Mouse (Mus musculus) liver, embryonic 13.5 days (tissue): Measurements from ENCODE around the gene Adgrb3. TPM values are rescaled to one million over a fixed set of nuclear protein-coding genes. Genes with fewer than 3 reads are reported as not detected.

Experiments used
- ATAC-seq: fragments of 200-750 bp; cut with Nextera tagmentation; 2 replicates; pipeline ENCODE4 v1.8.0; 2017; ENCODE audit warnings: low read depth, mild to moderate bottlenecking, moderate number of reproducible peaks, moderate library complexity
- DNase-seq: peaks from one replicate; pipeline ENCODE4 v3.0.0; 2022
- H3K27ac ChIP-seq: fragments of 300-500 bp; sonication (generic); 2 replicates; pipeline ENCODE4 v1.5.1; 2015; ENCODE audit warnings: moderate library complexity, mild to moderate bottlenecking, inconsistent platforms
- H3K27me3 ChIP-seq: fragments of 300-500 bp; sonication (generic); 2 replicates; pipeline ENCODE4 v1.6.1; 2015; ENCODE audit warnings: mild to moderate bottlenecking, inconsistent platforms
- H3K36me3 ChIP-seq: fragments of 300-500 bp; sonication (generic); 2 replicates; pipeline ENCODE4 v1.6.1; 2015; ENCODE audit warnings: mild to moderate bottlenecking, inconsistent platforms
- H3K4me1 ChIP-seq: fragments of 300-500 bp; sonication (generic); replicated peaks from 2 replicates; pipeline ENCODE4 v1.6.1; 2015; ENCODE audit warnings: inconsistent platforms
- H3K4me2 ChIP-seq: fragments of 300-500 bp; sonication (generic); 2 replicates; pipeline ENCODE4 v1.6.1; 2015; ENCODE audit warnings: inconsistent platforms, mild to moderate bottlenecking, moderate library complexity
- H3K4me3 ChIP-seq: fragments of 300-500 bp; sonication (generic); replicated peaks from 2 replicates; pipeline ENCODE4 v1.5.1; 2015; ENCODE audit warnings: mild to moderate bottlenecking, inconsistent platforms
- H3K9ac ChIP-seq: fragments of 300-500 bp; sonication (generic); 2 replicates; pipeline ENCODE4 v1.6.1; 2015; ENCODE audit warnings: mild to moderate bottlenecking, inconsistent platforms
- H3K9me3 ChIP-seq: fragments of 300-500 bp; sonication (generic); replicated peaks from 2 replicates; pipeline ENCODE4 v1.6.1; 2016; ENCODE audit warnings: inconsistent platforms
- WGBS: fragments of 180-500 bp; shearing (Covaris S2); methylation state at CpG from one replicate; pipeline ENCODE4 v1.1.7; 2015; ENCODE audit not compliant: insufficient replicate concordance; 5-methylcytosine and 5-hydroxymethylcytosine counted together
- polyA plus RNA-seq: library from polyadenylated mRNA; unstranded; fragments of >200 nt; fragmentation: Nextera tagmentation; extraction: Ambion mirVana; gene quantifications from 2 replicates; pipeline ENCODE4 v1.2.1, GENCODE M21; 2015

Gene Adgrb3
- 0.03 and 0.05 TPM in 2 replicates for polyA plus RNA-seq

- Histone ChIP-seq H3K4me2 (peak within 1 kb of the TSS; percentile 53), H3K27me3 (peaks cover 40% of the 10 kb centered on the region), H3K9ac (no peak within 1 kb of the TSS), H3K4me1 (no peaks in the 10 kb centered on the region), H3K4me3 (peak within 1 kb of the TSS; percentile 44), H3K36me3 (no peaks in the 10 kb centered on the region), H3K27ac (no peak within 1 kb of the TSS), H3K9me3 (no peaks in the 10 kb centered on the region)
- WGBS, result 8% methylated on average over 32 of the region's 32 CpGs
- no peak for DNase-seq
- no peak for ATAC-seq
Observed at GRCm38 (mm10) chr1:25828971-25829920, at the start of gene Adgrb3. Gene Adgrb3, minus strand, starts transcription at chr1:25829707.

DNA sequence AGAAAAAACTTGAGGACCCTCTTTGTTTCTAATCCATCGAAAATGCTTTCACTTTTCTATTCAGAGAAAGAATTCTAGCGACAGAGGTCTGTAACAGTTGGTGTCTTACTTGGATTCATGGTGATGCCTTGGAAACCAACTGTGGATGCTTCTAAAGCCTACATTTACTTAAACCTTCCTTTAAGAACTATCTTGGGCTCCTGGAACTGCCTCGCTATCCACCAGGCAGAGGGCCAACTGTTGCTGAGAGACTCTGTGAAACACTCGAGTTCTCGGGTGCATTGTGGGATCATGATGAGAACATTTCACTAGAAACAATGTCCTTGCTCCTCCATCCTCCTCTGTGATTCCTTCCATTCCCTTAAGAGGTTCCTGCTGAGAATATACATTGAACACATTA, 48.0 kb upstream of the Adgrb3 start:
- Histone ChIP-seq H3K36me3 (no peaks in the 10 kb centered on the region), H3K27me3 (no peaks in the 10 kb centered on the region), H3K4me2 (no peak overlapping the region), H3K9me3 (no peaks in the 10 kb centered on the region), H3K4me3 (no peak overlapping the region), H3K27ac (no peak overlapping the region), H3K9ac (no peak overlapping the region), H3K4me1 (no peaks in the 10 kb centered on the region)
- WGBS, result 68% methylated on average over 5 of the region's 5 CpGs
- ATAC-seq, result no peak
- no peak for DNase-seq

- ATAC-seq (no peak), DNase-seq (no peak)
- 69% methylated on average over 2 of the region's 2 CpGs for WGBS
- H3K4me3 ChIP-seq, result no peak overlapping the region
- H3K27me3 ChIP-seq, result no peaks in the 10 kb centered on the region
- no peak overlapping the region for H3K9ac ChIP-seq
- H3K27ac ChIP-seq, result no peak overlapping the region
- no peaks in the 10 kb centered on the region for H3K4me1 ChIP-seq
- H3K36me3 ChIP-seq, result no peaks in the 10 kb centered on the region
- H3K4me2 ChIP-seq, result no peak overlapping the region
- no peaks in the 10 kb centered on the region for H3K9me3 ChIP-seq
Observed at GRCm38 (mm10) chr1:25857473-25857872, 28.0 kb upstream of the Adgrb3 start.

DNA sequence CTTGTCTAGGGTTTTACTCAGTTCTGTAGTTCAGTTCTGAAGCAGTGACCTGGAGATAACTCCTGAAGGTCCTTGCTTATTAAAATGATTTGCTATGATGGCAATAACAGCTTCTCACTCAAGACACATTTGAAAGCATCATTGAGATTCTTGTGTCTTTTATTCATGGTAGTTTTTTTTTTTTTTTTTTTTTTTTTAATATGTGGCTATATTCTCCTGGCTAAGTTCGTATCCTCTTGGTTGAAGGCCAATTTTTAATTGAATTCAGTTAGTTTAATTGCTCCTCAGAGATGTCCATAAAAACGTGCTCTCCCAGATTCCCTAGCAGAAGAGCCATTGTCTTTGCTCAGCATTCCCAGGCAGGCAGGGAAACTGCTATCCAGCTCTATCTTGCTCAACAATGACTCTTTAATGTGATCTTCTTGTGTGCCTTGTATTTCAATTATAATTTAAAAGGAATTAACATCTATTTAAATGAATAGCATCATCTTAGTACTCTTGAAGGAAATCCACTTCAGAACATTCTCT, 25.0 kb upstream of the Adgrb3 start:
- H3K27ac ChIP-seq, result no peak overlapping the region
- 26% methylated on average over 2 of the region's 2 CpGs for WGBS
- H3K4me3 ChIP-seq, result no peak overlapping the region
- H3K4me2 ChIP-seq, result no peak overlapping the region
- no peak overlapping the region for H3K9ac ChIP-seq
- ATAC-seq, result no peak
- no peaks in the 10 kb centered on the region for H3K36me3 ChIP-seq
- H3K27me3 ChIP-seq, result no peaks in the 10 kb centered on the region
- no peaks in the 10 kb centered on the region for H3K4me1 ChIP-seq
- H3K9me3 ChIP-seq, result no peaks in the 10 kb centered on the region
- DNase-seq, result no peak

- 55% methylated on average over 6 of the region's 6 CpGs for WGBS
- no peak overlapping the region for H3K4me2 ChIP-seq
- H3K36me3 ChIP-seq, result no peaks in the 10 kb centered on the region
- DNase-seq, result no peak
- no peak for ATAC-seq
- H3K27me3 ChIP-seq, result peaks cover 40% of the 10 kb centered on the region
- H3K4me1 ChIP-seq, result no peaks in the 10 kb centered on the region
- no peak overlapping the region for H3K4me3 ChIP-seq
- no peak overlapping the region for H3K9ac ChIP-seq
- H3K27ac ChIP-seq, result no peak overlapping the region
- no peaks in the 10 kb centered on the region for H3K9me3 ChIP-seq
Observed at GRCm38 (mm10) chr1:25832260-25832659, 2.8 kb upstream of the Adgrb3 start.

GRCm38 (mm10) chr1:25831521-25831900, 2.0 kb upstream of the Adgrb3 start:
- peaks cover 40% of the 10 kb centered on the region for H3K27me3 ChIP-seq
- no peaks in the 10 kb centered on the region for H3K36me3 ChIP-seq
- H3K4me3 ChIP-seq, result no peak overlapping the region
- 39% methylated on average over 2 of the region's 2 CpGs for WGBS
- no peak overlapping the region for H3K4me2 ChIP-seq
- H3K9me3 ChIP-seq, result no peaks in the 10 kb centered on the region
- H3K27ac ChIP-seq, result no peak overlapping the region
- ATAC-seq (no peak), DNase-seq (no peak)
- no peak overlapping the region for H3K9ac ChIP-seq
- H3K4me1 ChIP-seq, result no peaks in the 10 kb centered on the region

DNA sequence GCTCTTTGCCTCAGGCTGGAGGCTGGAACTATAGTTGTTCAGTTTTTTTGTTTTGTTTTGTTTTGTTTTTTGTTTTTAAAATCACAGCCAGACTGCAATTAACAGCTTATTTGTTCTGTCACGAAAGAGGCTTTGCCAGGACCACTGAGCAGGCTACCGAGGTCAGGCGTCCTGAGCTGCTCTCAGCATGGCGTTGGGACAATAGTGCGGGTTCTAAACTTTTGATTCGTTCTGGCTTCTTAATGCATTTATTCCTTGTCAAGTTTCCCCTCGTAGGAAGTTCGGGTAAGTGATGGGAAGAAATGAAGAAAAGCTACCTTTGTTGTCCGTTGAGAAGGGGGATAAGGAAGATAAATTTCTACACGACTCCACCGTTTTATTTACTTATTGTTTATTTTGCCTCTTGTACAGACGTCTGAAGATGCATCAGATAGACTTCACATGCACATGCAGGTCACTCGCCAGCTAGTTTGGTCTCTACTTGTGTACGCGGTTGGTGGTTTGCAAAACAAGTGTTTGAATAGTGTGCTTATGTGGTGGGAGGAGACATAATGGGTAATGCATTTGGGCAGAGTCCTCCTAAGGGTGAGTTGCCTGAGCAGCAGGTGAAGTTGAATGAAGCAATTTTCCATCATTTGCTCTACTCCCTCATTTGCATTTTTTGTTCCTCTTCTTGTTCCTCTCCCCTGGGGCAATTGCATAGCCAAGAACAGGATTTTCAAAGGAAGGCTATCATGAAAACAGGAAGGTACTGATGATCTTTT, 1.4 kb upstream of the Adgrb3 start:
- ATAC-seq, result no peak
- H3K9ac ChIP-seq, result no peak overlapping the region
- no peak overlapping the region for H3K27ac ChIP-seq
- H3K27me3 ChIP-seq, result peaks cover 40% of the 10 kb centered on the region
- H3K4me3 ChIP-seq, result no peak overlapping the region; the same call in 1 of the 2 replicates
- no peaks in the 10 kb centered on the region for H3K4me1 ChIP-seq
- DNase-seq, result no peak
- no peaks in the 10 kb centered on the region for H3K36me3 ChIP-seq
- 10% methylated on average over 15 of the region's 15 CpGs for WGBS
- H3K4me2 ChIP-seq, result no peak overlapping the region
- H3K9me3 ChIP-seq, result no peaks in the 10 kb centered on the region

DNA sequence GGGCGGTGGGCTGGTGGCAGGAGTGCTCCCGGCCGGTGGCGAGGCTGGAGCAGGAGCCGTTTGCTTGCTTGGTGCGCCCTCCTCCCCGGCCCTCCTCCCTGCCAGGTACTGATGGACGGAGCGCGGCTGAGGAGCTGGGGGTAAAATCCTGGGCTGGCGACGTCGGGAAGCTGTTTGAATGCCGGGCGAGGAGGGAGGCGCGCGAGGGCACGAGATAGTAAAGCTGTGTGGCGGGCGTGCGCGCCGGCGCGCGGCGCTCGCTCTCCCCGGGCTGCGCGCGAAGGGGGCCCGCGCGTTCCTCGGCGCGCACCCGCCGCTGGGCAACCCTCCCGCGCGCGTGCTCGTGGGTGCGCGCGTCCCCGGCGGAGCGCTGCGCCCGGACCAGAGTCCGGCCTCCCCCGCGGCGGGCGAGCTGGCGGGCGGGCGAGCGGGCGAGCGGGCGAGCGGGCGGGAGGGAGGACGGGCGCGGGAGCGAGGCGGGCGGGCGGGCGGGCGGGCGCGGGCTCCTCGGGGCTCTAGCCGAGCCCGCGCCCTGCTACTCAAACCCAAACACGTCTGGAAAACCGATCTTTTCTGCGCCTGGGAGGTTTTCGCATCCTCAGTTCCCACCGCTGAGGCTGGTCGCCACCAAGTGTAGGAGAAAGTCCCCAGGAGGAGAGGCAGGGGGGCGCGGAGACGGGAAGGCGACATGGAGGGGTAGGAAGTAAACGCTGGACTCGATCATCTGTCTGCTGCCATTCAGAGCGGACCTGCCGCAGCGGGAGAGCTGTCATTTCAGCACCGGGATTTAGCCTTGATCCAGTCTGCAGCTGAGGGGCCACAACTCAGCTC, 629 bp upstream of the Adgrb3 start:
- Histone ChIP-seq H3K27ac (no peak overlapping the region), H3K9me3 (no peaks in the 10 kb centered on the region), H3K36me3 (no peaks in the 10 kb centered on the region), H3K9ac (no peak overlapping the region), H3K27me3 (peaks cover 40% of the 10 kb centered on the region), H3K4me3 (peak overlapping the region; percentile 44), H3K4me2 (peak overlapping the region; percentile 53), H3K4me1 (no peaks in the 10 kb centered on the region)
- no peak for DNase-seq
- 1% methylated on average over 56 of the region's 99 CpGs for WGBS
- ATAC-seq, result no peak

GRCm38 (mm10) chr1:25828071-25828755, 1.3 kb downstream of the Adgrb3 start:
- Histone ChIP-seq H3K4me1 (no peaks in the 10 kb centered on the region), H3K4me3 (no peak overlapping the region), H3K27me3 (peaks cover 40% of the 10 kb centered on the region), H3K27ac (no peak overlapping the region), H3K9ac (no peak overlapping the region), H3K36me3 (no peaks in the 10 kb centered on the region), H3K9me3 (no peaks in the 10 kb centered on the region), H3K4me2 (no peak overlapping the region)
- 55% methylated on average over 9 of the region's 9 CpGs for WGBS
- DNase-seq (no peak), ATAC-seq (no peak)

DNA sequence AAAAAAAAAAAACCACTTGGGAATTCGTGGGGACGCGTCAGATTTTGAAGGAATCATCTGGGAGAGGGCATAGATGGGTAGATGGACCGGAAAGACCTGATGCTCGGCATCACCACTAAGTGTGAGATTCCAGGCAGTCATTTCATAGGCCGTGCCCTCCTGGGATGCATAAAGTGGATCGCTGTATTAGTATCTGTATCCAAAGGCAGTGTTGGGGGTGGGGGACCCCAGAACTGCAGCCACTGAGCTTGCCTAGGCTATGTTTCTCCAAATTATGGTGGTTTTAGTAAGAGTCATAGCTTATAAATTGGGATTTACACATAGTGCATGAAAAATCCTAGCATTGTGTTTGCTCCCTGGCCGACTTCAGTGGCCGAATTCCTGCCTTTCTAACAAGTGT, 2.1 kb downstream of the Adgrb3 start:
- Histone ChIP-seq H3K27me3 (peaks cover 40% of the 10 kb centered on the region), H3K4me3 (no peak overlapping the region), H3K4me2 (no peak overlapping the region), H3K27ac (no peak overlapping the region), H3K9me3 (no peaks in the 10 kb centered on the region), H3K4me1 (no peaks in the 10 kb centered on the region), H3K9ac (no peak overlapping the region), H3K36me3 (no peaks in the 10 kb centered on the region)
- no peak for ATAC-seq
- no peak for DNase-seq
- WGBS, result 57% methylated on average over 9 of the region's 9 CpGs
